Mouse (Mus musculus) hindbrain, embryonic 16.5 days (tissue): ENCODE results near the gene Trim2. TPM values are rescaled to one million over a fixed set of nuclear protein-coding genes. Genes with fewer than 3 reads are reported as not detected.
A peak's percentile ranks its signal among the peaks of the same experiment; 100 is the strongest.

ENCODE experiments used
- ATAC-seq: fragments of 200-750 bp; cut with Nextera tagmentation; 2 replicates; pipeline ENCODE4 v1.8.0; 2017; ENCODE audit warnings: moderate TSS enrichment, moderate library complexity
- H3K27ac ChIP-seq: fragments of 300-500 bp; sonication (generic); 2 replicates; pipeline ENCODE4 v1.5.1; 2014; ENCODE audit warnings: low read depth, mild to moderate bottlenecking, control low read depth, low read length, moderate library complexity
- H3K27me3 ChIP-seq: fragments of 300-500 bp; sonication (generic); replicated peaks from 2 replicates; pipeline ENCODE4 v1.6.1; 2014; ENCODE audit warnings: low read length; ENCODE audit not compliant: control insufficient read depth, insufficient read depth
- H3K36me3 ChIP-seq: fragments of 300-500 bp; sonication (generic); 2 replicates; pipeline ENCODE4 v1.6.1; 2014; ENCODE audit warnings: mild to moderate bottlenecking, low read length, moderate library complexity, mixed read lengths; ENCODE audit not compliant: control insufficient read depth, insufficient read depth
- H3K4me1 ChIP-seq: fragments of 300-500 bp; sonication (generic); 2 replicates; pipeline ENCODE4 v1.6.1; 2014; ENCODE audit warnings: low read depth, low read length; ENCODE audit not compliant: control insufficient read depth, insufficient read depth
- H3K4me2 ChIP-seq: fragments of 300-500 bp; sonication (generic); 2 replicates; pipeline ENCODE4 v1.6.1; 2014; ENCODE audit warnings: mild to moderate bottlenecking, low read length, control low read depth, moderate library complexity
- H3K4me3 ChIP-seq: fragments of 300-500 bp; sonication (generic); 2 replicates; pipeline ENCODE4 v1.5.1; 2014; ENCODE audit warnings: mild to moderate bottlenecking, low read length, control low read depth, moderate library complexity
- H3K9ac ChIP-seq: fragments of 300-500 bp; sonication (generic); 2 replicates; pipeline ENCODE4 v1.6.1; 2014; ENCODE audit warnings: low read depth, mild to moderate bottlenecking, control low read depth, low read length, moderate library complexity
- H3K9me3 ChIP-seq: fragments of 300-500 bp; sonication (generic); 2 replicates; pipeline ENCODE4 v1.6.1; 2014; ENCODE audit warnings: mild to moderate bottlenecking, low read length, moderate library complexity; ENCODE audit not compliant: control insufficient read depth
- WGBS: fragments of 180-500 bp; shearing (Covaris S2); extraction: QIAGEN DNeasy Blood & Tissue Kit; methylation state at CpG from one replicate; pipeline ENCODE4 v1.1.7; 2014; 5-methylcytosine and 5-hydroxymethylcytosine counted together
- polyA plus RNA-seq: library from polyadenylated mRNA; unstranded; fragments of >200 nt; fragmentation: Nextera tagmentation; extraction: Ambion mirVana; gene quantifications from 2 replicates; pipeline ENCODE4 v1.2.1, GENCODE M21; 2015

The Trim2 gene
- polyA plus RNA-seq, 1 experiment from 2014 or later = 154 TPM

DNA sequence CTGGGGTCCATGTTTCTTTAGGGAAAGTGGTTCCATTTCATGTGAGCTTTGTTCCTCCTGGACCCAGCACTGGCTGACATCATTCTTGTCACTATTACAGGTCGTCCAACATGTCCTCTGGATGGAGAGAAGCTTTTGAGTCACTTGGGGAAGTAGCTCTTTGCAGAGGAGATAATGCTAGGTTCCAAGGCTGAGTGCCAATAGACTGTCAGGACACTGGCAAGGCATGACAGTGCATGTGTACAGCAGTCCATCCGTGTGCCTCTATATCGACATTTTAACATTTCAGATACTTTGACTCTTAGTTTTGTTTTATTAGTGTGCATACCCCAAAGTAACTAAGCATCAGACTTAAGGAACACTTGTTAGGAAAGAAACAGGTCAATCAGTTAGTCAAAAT is 63.6 kb downstream of the Trim2 start:
- WGBS = 83% methylated on average over 3 of the region's 3 CpGs

DNA sequence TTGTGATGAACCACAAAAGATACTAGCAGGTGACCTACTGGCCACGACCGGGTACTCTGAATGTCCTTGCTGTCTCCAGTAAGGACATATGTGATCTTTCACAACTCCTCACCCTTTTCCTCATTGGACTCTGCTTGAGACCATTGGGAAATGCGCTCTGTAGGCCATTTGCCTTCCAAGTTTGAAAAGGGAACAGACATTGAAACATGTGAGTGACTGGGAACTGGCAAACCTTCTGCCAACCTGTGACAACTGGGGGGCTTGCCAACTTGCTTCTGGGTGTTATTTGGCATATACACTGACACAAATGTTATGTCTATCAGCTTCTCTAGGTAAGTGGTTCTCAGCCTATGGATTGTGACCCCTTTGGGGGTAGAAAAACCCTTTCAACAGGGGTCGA is 64.2 kb downstream of the Trim2 start:
- Histone ChIP-seq H3K9ac (no peak overlapping the region), H3K4me2 (no peak overlapping the region), H3K4me3 (no peak overlapping the region), H3K36me3 (no peaks in the 10 kb centered on the region), H3K9me3 (no peaks in the 10 kb centered on the region), H3K27ac (no peak overlapping the region), H3K4me1 (no peaks in the 10 kb centered on the region), H3K27me3 (no peaks in the 10 kb centered on the region)
- ATAC-seq = no peak
- 82% methylated on average over 4 of the region's 4 CpGs for WGBS

More for the DNA sequence above, 63.6 kb downstream of the Trim2 start:
- Histone ChIP-seq H3K27me3 (no peaks in the 10 kb centered on the region), H3K4me2 (no peak overlapping the region), H3K4me1 (no peaks in the 10 kb centered on the region), H3K27ac (no peak overlapping the region), H3K9ac (no peak overlapping the region), H3K9me3 (no peaks in the 10 kb centered on the region), H3K4me3 (no peak overlapping the region), H3K36me3 (no peaks in the 10 kb centered on the region)
- no peak for ATAC-seq

DNA sequence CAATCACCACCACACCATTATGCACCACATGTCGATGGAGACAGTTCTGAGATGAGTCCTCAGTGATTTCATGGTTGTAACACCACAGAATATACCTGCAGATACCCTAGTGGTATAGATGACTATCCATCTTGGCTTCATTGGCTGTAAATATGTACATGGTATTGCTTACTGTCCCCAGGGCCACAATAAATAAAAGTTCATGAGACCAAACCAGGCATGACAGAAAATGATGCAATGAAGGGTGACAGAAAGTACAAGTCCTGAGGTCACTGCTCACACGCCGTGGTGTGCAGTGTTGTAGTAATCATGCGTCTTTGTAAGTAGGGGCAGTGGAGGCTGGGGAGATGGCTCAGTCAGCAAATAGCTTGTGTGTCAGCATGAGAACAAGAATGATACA is 65.6 kb downstream of the Trim2 start:
- no peak overlapping the region for H3K27ac ChIP-seq
- H3K4me2 ChIP-seq = no peak overlapping the region
- no peaks in the 10 kb centered on the region for H3K27me3 ChIP-seq
- H3K9ac ChIP-seq = no peak overlapping the region
- no peaks in the 10 kb centered on the region for H3K36me3 ChIP-seq
- no peak overlapping the region for H3K4me3 ChIP-seq
- no peaks in the 10 kb centered on the region for H3K9me3 ChIP-seq
- WGBS = 90% methylated on average over 4 of the region's 4 CpGs
- ATAC-seq = no peak
- no peaks in the 10 kb centered on the region for H3K4me1 ChIP-seq

DNA sequence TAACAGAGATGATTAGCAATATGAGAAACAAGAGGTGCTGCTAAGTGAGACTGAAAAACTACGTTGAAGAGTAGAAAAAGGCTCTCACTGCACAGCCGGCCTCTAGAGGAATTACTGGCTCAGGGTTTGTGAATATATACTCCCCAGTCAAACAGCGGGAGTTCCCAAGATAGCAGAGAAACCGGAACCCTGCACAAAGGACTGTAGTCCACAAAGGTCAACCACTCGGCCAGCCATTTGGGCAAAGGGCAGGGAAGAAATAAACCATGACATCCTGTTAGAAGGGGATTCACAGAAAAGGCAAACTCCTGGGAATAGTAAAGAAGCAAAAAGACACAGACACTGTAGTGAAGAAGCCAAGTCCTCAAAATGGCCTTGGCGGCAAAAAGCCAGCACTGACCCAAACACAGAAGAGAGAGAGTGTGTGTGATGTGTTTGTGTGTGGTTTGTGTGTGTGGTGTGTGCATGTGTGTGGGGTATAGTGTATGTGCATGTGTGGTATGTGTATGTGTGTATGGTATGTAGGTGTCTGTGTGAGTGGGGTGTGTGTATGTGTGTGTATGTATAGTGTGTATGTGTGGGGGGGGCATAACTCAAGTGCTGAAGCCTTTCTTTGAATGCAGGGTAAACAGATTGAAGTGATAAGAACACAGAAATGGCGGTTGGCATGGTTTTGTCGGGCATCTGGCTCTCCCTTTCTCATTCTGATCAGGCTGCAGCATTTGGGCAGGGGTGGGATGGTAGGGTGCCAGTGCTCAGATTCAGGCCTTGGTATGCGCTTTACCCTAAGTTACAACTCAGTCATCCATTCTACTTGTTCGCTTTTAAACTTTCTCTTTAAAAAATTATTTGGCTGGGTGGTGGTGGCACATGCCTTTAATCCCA is 71.0 kb downstream of the Trim2 start:
- H3K4me1 ChIP-seq = peaks cover 4% of the 10 kb centered on the region; the same call in 1 of the 2 replicates

DNA sequence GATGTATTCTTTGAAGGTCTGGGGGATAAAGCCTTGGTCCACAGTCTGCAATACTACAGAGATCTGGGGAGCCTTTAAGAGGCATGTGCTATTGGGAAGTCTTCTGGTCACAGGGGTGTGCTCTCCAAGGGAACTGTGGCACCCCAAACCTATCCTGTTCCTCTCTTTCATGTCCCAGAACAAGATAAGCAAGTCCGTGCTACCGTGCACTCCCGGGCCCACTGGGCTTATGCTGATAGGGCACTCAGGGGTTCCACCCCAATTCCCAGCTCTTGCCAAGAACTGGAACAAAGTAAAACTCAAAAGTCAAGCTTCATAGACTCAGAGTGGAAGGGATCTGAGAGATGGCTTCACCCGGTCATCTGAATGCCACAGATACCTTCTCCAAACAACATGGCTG is 72.1 kb downstream of the Trim2 start:
- Histone ChIP-seq H3K9me3 (no peaks in the 10 kb centered on the region), H3K9ac (no peak overlapping the region), H3K4me3 (no peak overlapping the region), H3K36me3 (no peaks in the 10 kb centered on the region), H3K27ac (no peak overlapping the region), H3K4me2 (no peak overlapping the region), H3K27me3 (no peaks in the 10 kb centered on the region), H3K4me1 (peaks cover 7% of the 10 kb centered on the region; the same call in 1 of the 2 replicates)
- 94% methylated on average over 4 of the region's 4 CpGs for WGBS
- no peak for ATAC-seq

More for the DNA sequence above, 71.0 kb downstream of the Trim2 start:
- H3K4me3 ChIP-seq = no peak overlapping the region
- no peaks in the 10 kb centered on the region for H3K36me3 ChIP-seq
- H3K4me2 ChIP-seq = no peak overlapping the region
- 57% methylated on average over 10 of the region's 10 CpGs for WGBS
- H3K9me3 ChIP-seq = no peaks in the 10 kb centered on the region
- no peak overlapping the region for H3K27ac ChIP-seq
- ATAC-seq = no peak
- H3K9ac ChIP-seq = no peak overlapping the region
- H3K27me3 ChIP-seq = no peaks in the 10 kb centered on the region

DNA sequence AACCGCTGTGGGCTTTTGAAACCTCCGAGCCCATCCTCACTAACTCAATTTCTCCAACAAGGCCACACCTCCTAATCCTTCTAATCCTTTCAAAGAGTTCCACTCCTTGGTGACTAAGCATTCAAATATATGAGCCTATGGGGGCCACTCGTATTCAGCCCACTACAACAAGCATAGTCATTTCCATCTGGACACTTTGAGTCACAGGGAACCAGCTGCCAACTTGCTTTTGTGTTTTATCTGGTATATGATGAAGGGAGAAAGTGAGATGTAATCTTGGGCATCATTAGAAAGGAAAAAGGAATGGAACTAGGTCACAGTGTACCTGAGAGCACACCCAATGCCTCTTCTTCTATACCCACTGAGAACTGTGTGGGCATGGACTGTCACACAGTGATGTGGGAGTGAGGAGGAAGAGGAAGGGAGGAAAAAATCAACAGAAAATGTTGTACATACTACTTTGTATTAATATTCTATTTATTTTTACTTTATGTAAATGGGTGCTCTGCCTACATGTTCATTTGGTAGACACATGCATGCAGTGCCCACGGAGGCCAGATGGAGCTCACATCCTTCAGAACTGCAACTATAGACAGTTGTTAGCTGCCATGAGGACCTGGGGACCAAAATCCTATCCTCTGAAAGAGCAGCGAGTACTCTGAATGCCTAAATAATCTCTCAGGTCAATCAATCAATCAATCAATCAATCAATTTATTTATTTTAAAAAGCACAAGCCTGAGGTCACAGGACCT is 72.8 kb downstream of the Trim2 start:
- H3K4me3 ChIP-seq = no peak overlapping the region
- no peak overlapping the region for H3K4me2 ChIP-seq
- H3K4me1 ChIP-seq = peaks cover 7% of the 10 kb centered on the region; the same call in 1 of the 2 replicates
- no peaks in the 10 kb centered on the region for H3K36me3 ChIP-seq
- 91% methylated on average over 5 of the region's 5 CpGs for WGBS
- no peaks in the 10 kb centered on the region for H3K27me3 ChIP-seq
- no peak overlapping the region for H3K27ac ChIP-seq
- ATAC-seq = no peak
- H3K9me3 ChIP-seq = no peaks in the 10 kb centered on the region
- no peak overlapping the region for H3K9ac ChIP-seq

DNA sequence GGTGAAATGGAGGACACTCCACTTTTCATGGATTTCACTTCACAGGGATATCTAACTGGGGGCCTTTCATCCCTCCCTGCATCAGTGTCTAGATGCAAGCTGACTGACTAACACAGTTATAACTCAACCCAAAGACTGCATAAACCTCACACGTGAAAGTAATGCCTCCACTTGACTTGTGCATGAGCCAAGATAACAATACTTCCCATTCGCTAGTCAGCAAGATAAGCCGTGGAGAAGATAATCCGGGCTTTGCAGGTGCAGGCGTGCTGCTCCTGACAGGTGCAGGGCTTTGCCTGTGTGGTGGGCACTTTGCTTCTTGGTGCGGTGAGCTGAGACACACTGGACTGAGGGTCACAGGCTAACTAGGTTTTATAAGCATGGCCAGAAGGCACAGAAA is 74.4 kb downstream of the Trim2 start:
- no peak overlapping the region for H3K9ac ChIP-seq
- no peak overlapping the region for H3K4me3 ChIP-seq
- H3K27me3 ChIP-seq = no peaks in the 10 kb centered on the region
- H3K9me3 ChIP-seq = no peaks in the 10 kb centered on the region
- no peak overlapping the region for H3K27ac ChIP-seq
- ATAC-seq = no peak
- H3K36me3 ChIP-seq = no peaks in the 10 kb centered on the region
- 92% methylated on average over 6 of the region's 6 CpGs for WGBS
- no peak overlapping the region for H3K4me2 ChIP-seq
- H3K4me1 ChIP-seq = peaks cover 13% of the 10 kb centered on the region; the same call in 1 of the 2 replicates

DNA sequence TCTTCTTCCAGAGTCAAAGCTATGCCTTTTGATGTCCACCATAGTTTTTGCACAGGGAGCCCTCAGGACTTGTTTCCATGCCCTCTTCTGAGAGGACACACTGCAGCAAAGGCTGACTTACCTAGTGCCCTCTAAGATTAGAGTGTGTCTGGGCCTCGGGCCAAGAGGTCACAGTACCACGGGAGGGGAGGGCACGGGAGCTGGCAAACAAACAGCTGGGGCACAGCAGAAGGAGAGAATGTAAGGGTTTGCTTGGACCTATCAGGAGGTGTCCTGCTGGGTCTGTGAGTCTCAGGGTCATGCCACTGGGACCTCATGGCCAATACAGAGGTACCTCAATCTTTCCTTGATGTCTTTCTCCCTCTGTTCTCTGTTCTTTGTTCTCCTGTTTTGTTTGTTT is 75.7 kb downstream of the Trim2 start:
- Histone ChIP-seq H3K9me3 (no peaks in the 10 kb centered on the region), H3K9ac (no peak overlapping the region), H3K27me3 (no peaks in the 10 kb centered on the region), H3K4me1 (peaks cover 14% of the 10 kb centered on the region; the same call in 1 of the 2 replicates), H3K4me2 (no peak overlapping the region), H3K4me3 (no peak overlapping the region), H3K27ac (no peak overlapping the region), H3K36me3 (no peaks in the 10 kb centered on the region)
- WGBS = 11% methylated on average over 3 of the region's 3 CpGs
- ATAC-seq = no peak

DNA sequence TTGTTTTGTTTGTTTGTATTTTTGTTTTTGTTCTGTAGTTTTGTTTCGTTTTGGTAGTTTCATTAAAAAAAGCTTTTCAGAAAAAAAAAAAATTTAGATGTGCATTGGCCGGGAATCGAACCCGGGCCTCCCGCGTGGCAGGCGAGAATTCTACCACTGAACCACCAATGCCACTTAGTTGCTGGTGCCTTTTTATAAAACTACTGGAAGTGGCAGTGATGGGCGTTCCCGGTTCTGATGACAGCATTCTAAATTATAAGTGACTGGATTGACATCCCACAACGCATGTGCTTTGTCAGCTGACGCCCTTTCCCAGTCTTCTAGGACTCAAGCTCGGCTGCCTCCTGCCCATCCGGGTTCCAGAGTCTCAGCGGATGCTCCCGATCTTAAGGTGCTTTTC is 77.8 kb downstream of the Trim2 start:
- Histone ChIP-seq H3K4me2 (peak overlapping the region; percentile 81), H3K36me3 (no peaks in the 10 kb centered on the region), H3K27ac (peak overlapping the region; percentile 76; the same call in 1 of the 2 replicates), H3K9me3 (no peaks in the 10 kb centered on the region), H3K9ac (peak overlapping the region; percentile 58; the same call in 1 of the 2 replicates), H3K27me3 (no peaks in the 10 kb centered on the region), H3K4me3 (peak overlapping the region; percentile 49), H3K4me1 (peaks cover 14% of the 10 kb centered on the region; the same call in 1 of the 2 replicates)
- peak; percentile 53 for ATAC-seq
- 13% methylated on average over 15 of the region's 15 CpGs for WGBS
